Mouse (Mus musculus): ENCODE measurements around the gene Cdc42ep3.

The Cdc42ep3 gene

GRCm38 (mm10) chr17:79285030-79285601, 69.8 kb downstream of the Cdc42ep3 start:
- no peak for DNase-seq (ENCODE audit: low read depth)

Data from naive thymus-derived CD4-positive, alpha-beta T cell, adult 2 months (primary cell).